Mouse (Mus musculus) liver, embryonic 14.5 days (tissue): ENCODE measurements around the gene Palld. TPM values are rescaled to one million over a fixed set of nuclear protein-coding genes. Genes with fewer than 3 reads are reported as not detected.

Experiments
- ATAC-seq: fragments of 200-750 bp; cut with Nextera tagmentation; 2 replicates; pipeline ENCODE4 v1.8.0; 2017; ENCODE audit warnings: moderate number of reproducible peaks, mild to moderate bottlenecking, moderate library complexity; ENCODE audit not compliant: insufficient read depth
- DNase-seq, 3 experiments: peaks; one replicate each; pipeline ENCODE4 v3.0.0-alpha.2; 2012 to 2013; ENCODE audit warnings: low read depth in 3 of 3, low spot score in 3 of 3
- H3K27ac ChIP-seq: fragments of 300-500 bp; sonication (generic); 2 replicates; pipeline ENCODE4 v1.5.1; 2014; ENCODE audit warnings: moderate library complexity, mild to moderate bottlenecking, control low read depth, inconsistent platforms
- H3K27me3 ChIP-seq: fragments of 300-500 bp; sonication (generic); 2 replicates; pipeline ENCODE4 v1.6.1; 2014; ENCODE audit warnings: mild to moderate bottlenecking, low read length, moderate library complexity; ENCODE audit not compliant: control insufficient read depth, insufficient read depth
- H3K36me3 ChIP-seq: fragments of 300-500 bp; sonication (generic); replicated peaks from 2 replicates; pipeline ENCODE4 v1.6.1; 2014; ENCODE audit warnings: low read depth; ENCODE audit not compliant: control insufficient read depth, insufficient read depth
- H3K4me1 ChIP-seq, 2 experiments: fragments of 200-500 bp in 1 of 2; fragments of 300-500 bp in 1 of 2; sonication (generic) in 1 of 2; replicated peaks; 2 replicates each; pipeline ENCODE4 v1.6.1; 2012 to 2014; ENCODE audit warnings: antibody characterized with exemption in 1 of 2, inconsistent platforms in 1 of 2, low read length in 1 of 2; ENCODE audit not compliant: control insufficient read depth in 2 of 2, insufficient read depth in 2 of 2
- H3K4me2 ChIP-seq: fragments of 300-500 bp; sonication (generic); 2 replicates; pipeline ENCODE4 v1.6.1; 2014; ENCODE audit warnings: low read depth, mild to moderate bottlenecking, control low read depth, moderate library complexity
- H3K4me3 ChIP-seq, 2 experiments: fragments of 200-500 bp in 1 of 2; fragments of 300-500 bp in 1 of 2; sonication (generic) in 1 of 2; 2 replicates each; pipeline ENCODE4 v1.5.1; 2012 to 2014; ENCODE audit warnings: low read depth in 2 of 2, low read length in 2 of 2, mild to moderate bottlenecking in 2 of 2, control low read depth in 1 of 2, inconsistent platforms in 1 of 2, moderate library complexity in 1 of 2; ENCODE audit not compliant: insufficient read depth in 1 of 2
- H3K9ac ChIP-seq: fragments of 300-500 bp; sonication (generic); replicated peaks from 2 replicates; pipeline ENCODE4 v1.6.1; 2014; ENCODE audit warnings: mild to moderate bottlenecking, control low read depth, moderate library complexity
- H3K9me3 ChIP-seq: fragments of 300-500 bp; sonication (generic); 2 replicates; pipeline ENCODE4 v1.6.1; 2016; ENCODE audit warnings: low read length, mixed read lengths; ENCODE audit not compliant: control insufficient read depth
- CTCF ChIP-seq: IDR thresholded peaks from 2 replicates; pipeline ENCODE4 v1.5.1; 2016; ENCODE audit warnings: antibody characterized with exemption, low read depth, control low read depth
- EP300 ChIP-seq: IDR thresholded peaks from 2 replicates; pipeline ENCODE4 v1.6.1; 2016; ENCODE audit warnings: antibody characterized with exemption, low read depth
- WGBS: fragments of 180-500 bp; shearing (Covaris S2); extraction: QIAGEN DNeasy Blood & Tissue Kit; methylation state at CpG from one replicate; pipeline ENCODE4 v1.1.7; 2014; ENCODE audit not compliant: insufficient replicate concordance; 5-methylcytosine and 5-hydroxymethylcytosine counted together
- polyA plus RNA-seq, 2 experiments: library from polyadenylated mRNA; depleted of rRNA in 1 of 2; stranded (reverse) in 1 of 2; unstranded in 1 of 2; fragments of >200 nt; fragmentation: Nextera tagmentation in 1 of 2; extraction: Ambion mirVana in 1 of 2; gene quantifications; 2 replicates each; pipeline versions ENCODE4 v1.2.1 to v1.2.3; 2012 to 2014

The Palld gene
- polyA plus RNA-seq, 2 experiments = 1.8 to 2.9 TPM

DNA sequence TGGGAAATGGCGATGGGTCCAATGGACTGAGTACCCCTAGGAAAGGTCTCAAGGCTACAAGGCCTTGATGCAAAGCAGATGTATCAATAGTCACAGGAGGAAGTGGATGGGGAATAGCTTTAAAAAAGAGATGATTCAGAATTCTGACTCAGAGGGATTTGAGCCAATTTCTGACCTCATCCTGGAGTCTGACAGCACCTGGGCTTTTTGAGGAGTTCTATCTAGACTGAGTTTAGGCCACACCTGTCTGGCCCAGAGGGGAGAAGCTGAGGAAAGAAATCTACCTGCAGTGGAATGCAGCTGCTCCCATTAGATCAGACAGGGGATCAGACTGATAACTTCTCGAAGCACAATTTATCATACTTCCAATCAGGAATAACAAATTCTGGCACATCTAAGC lies 99.7 kb downstream of the Palld start:
- Histone ChIP-seq H3K4me2 (no peak overlapping the region), H3K9me3 (no peaks in the 10 kb centered on the region), H3K4me1 (no peaks in the 10 kb centered on the region), H3K27me3 (no peaks in the 10 kb centered on the region), H3K4me3 (no peak overlapping the region), H3K9ac (no peak overlapping the region), H3K36me3 (no peaks in the 10 kb centered on the region), H3K27ac (no peak overlapping the region)
- DNase-seq (no peak), ATAC-seq (no peak)
- TF ChIP-seq CTCF (no peak), EP300 (no peak)
- 47% methylated on average over 2 of the region's 2 CpGs for WGBS

DNA sequence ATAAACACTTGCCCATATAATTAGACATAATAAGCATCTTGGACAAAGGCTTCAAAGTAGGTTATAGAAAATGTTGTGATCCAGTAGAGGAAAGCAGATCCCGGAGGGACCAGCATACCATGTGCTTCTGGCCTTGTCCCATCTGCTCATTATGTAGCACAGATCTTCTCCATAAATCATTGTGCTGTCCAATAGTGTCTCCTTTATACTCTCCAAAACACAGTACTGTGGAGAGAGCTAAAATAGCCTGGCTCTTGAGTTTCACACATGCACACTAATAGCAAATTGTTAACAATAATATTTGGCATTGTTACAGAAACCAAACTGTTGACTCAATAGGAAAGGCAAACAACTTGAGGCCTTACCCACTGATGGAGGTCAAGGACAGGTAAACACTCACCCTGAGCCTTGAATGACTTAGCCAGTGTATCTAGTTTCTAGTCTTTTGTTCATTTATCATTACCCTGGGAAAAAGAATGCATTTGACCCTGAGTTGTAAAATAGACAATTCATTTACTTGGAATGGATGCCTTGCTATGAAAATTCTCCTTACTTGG lies 105.0 kb downstream of the Palld start:
- no peak overlapping the region for H3K4me2 ChIP-seq
- H3K4me3 ChIP-seq = no peak overlapping the region
- H3K9ac ChIP-seq = no peak overlapping the region
- DNase-seq (no peak), ATAC-seq (no peak)
- TF ChIP-seq EP300 (no peak), CTCF (no peak)
- H3K36me3 ChIP-seq = no peaks in the 10 kb centered on the region
- WGBS = 65% methylated on average over 1 of the region's 1 CpGs
- H3K27ac ChIP-seq = no peak overlapping the region
- H3K27me3 ChIP-seq = no peaks in the 10 kb centered on the region
- no peaks in the 10 kb centered on the region for H3K9me3 ChIP-seq
- H3K4me1 ChIP-seq = no peaks in the 10 kb centered on the region

DNA sequence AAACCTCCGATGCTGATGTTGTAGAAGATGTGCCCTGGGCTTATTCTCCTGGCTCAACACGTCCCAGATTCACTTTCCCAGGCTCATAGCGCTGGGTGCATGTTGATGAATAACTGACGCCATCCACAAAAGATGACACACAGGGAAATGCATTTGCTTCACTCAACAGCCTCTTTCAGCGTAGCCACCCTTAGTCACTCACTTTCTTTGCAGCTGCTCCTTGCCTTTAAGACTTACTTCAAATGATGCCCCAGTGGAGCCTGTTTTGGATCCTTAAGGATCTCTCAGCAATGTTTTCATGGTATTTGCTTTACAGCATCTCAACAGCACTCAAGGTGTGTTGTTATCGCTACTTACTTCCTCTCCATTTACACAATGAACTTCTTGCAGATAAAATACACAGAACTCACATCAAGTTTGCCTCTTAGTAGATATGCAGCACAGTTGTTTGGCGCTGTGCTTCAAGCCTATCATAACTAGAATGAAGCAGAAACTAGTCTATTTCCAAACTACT lies 105.9 kb downstream of the Palld start:
- no peak for ATAC-seq
- Histone ChIP-seq H3K4me1 (no peaks in the 10 kb centered on the region), H3K4me3 (no peak overlapping the region), H3K9ac (no peak overlapping the region), H3K27me3 (no peaks in the 10 kb centered on the region), H3K36me3 (no peaks in the 10 kb centered on the region), H3K4me2 (no peak overlapping the region), H3K27ac (no peak overlapping the region), H3K9me3 (no peaks in the 10 kb centered on the region)
- TF ChIP-seq CTCF (no peak), EP300 (no peak)
- no peak for DNase-seq
- 67% methylated on average over 7 of the region's 7 CpGs for WGBS

DNA sequence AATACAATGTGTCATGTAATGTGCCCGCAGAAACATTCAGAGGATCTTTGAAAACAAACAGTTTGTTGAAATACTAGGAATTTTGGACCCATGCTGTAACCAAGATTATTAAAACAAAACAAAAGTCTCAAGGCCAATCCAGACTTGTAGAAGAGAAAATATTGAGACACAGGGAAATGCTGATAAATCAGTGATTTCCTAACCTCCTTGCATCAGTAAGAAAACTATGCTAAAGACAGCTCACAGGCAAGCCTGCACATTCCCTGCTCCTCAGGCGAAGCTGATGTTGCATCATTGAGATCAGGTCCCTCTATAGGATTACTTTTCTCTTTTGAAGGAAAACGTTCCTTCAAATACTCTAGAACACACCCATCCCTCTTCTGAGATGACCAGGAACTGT lies 112.5 kb downstream of the Palld start:
- Histone ChIP-seq H3K9ac (no peak overlapping the region), H3K27me3 (no peaks in the 10 kb centered on the region), H3K27ac (no peak overlapping the region), H3K4me3 (no peak overlapping the region), H3K4me1 (no peaks in the 10 kb centered on the region), H3K9me3 (no peaks in the 10 kb centered on the region), H3K36me3 (no peaks in the 10 kb centered on the region), H3K4me2 (no peak overlapping the region)
- DNase-seq (no peak), ATAC-seq (no peak)
- TF ChIP-seq CTCF (no peak), EP300 (no peak)
- 60% methylated on average over 3 of the region's 3 CpGs for WGBS

DNA sequence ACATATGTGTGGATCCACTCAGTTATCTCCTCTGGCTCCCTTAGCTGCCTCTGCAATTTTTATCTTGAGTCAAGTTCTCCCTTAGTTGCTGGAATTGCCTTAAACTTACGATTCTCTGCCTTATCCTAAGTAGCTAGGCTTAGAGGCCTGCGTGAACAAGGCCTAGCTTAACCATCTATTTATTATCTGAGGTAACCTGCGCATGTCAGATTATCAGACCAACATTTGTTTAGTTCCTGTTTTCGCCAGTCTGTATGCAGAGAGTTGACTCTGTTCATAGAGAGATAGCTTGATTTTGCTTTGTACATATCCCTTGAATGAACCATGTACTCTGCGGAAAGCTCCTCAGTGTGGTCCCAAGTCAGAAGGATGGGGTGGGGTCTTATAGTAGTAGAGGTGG lies 113.2 kb downstream of the Palld start:
- H3K36me3 ChIP-seq = no peaks in the 10 kb centered on the region
- no peak overlapping the region for H3K27ac ChIP-seq
- DNase-seq (no peak), ATAC-seq (no peak)
- H3K9me3 ChIP-seq = no peaks in the 10 kb centered on the region
- H3K9ac ChIP-seq = no peak overlapping the region
- no peaks in the 10 kb centered on the region for H3K4me1 ChIP-seq
- H3K4me2 ChIP-seq = no peak overlapping the region
- 27% methylated on average over 5 of the region's 5 CpGs for WGBS
- H3K4me3 ChIP-seq = no peak overlapping the region
- no peak for TF ChIP-seq CTCF
- TF ChIP-seq EP300 = no peak
- H3K27me3 ChIP-seq = no peaks in the 10 kb centered on the region
